Mouse (Mus musculus): ENCODE data around the gene Rps6kl1.

DNA sequence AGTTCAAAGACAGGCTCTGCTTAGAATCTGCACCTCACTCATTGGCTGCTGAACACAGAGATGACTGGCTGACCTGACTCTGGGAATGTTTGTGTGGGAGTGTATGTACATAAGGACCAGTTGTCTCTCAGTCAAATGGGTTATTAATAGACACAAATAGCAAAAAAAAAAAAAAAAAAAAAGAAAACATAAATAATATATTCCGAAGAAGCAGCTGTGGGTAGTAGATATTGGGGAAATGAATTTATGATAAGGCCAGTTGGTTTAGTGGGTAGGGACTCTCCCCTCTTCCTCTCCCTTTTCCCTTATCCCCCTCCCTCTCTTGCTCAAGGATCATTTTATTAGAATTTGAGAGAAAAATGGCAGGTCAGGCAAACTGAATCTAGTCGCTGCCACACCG, 37.1 kb downstream of the Rps6kl1 start:
- TF ChIP-seq POLR2A (IDR thresholded peaks at IDR 0.05; ENCODE audit: borderline replicate concordance, low read depth, low read length) (no peak), CTCF (IDR thresholded peaks at IDR 0.05; ENCODE audit: low read depth, low read length) (no peak)

All from bone marrow macrophage, adult 2 months (primary cell).